Mouse (Mus musculus): ENCODE measurements around the gene Elmsan1.
"Not testable (repeated sequence)": the region's sequence is repeated elsewhere in the genome, so short reads cannot be mapped to it uniquely, and the experiment has no call there.

Gene Elmsan1

GRCm38 (mm10) chr12:84218289-84219120, at the start of gene Elmsan1:
Gene Elmsan1, minus strand, starts transcription at chr12:84218881.
- DNase-seq (ENCODE audit: low spot score in 2 of 2): peak in 1 of 2 experiments; percentile 42

- no peak for DNase-seq (ENCODE audit: low spot score in 2 of 2)
Measured at GRCm38 (mm10) chr12:84267264-84267663, 48.6 kb upstream of the Elmsan1 start.

- DNase-seq (ENCODE audit: low spot score in 2 of 2): no peak
Measured at GRCm38 (mm10) chr12:84260363-84260762, 41.7 kb upstream of the Elmsan1 start.

- no peak for DNase-seq (ENCODE audit: low spot score in 2 of 2)
Measured at GRCm38 (mm10) chr12:84254886-84255285, 36.2 kb upstream of the Elmsan1 start.

- DNase-seq (ENCODE audit: low spot score in 2 of 2): no peak
Measured at GRCm38 (mm10) chr12:84252811-84253210, 34.1 kb upstream of the Elmsan1 start.

- peak; percentile 14 to 23 for DNase-seq (ENCODE audit: low spot score in 2 of 2)
Measured at GRCm38 (mm10) chr12:84249217-84249616, 30.5 kb upstream of the Elmsan1 start.

GRCm38 (mm10) chr12:84245683-84246082, 27.0 kb upstream of the Elmsan1 start:
- no peak for DNase-seq (ENCODE audit: low spot score in 2 of 2)

- DNase-seq (ENCODE audit: low spot score in 2 of 2): no peak
Measured at GRCm38 (mm10) chr12:84243076-84243770, 24.5 kb upstream of the Elmsan1 start.

- DNase-seq (ENCODE audit: low spot score in 2 of 2): not testable (repeated sequence)
Measured at GRCm38 (mm10) chr12:84237036-84237435, 18.4 kb upstream of the Elmsan1 start.

- DNase-seq (ENCODE audit: low spot score in 2 of 2): no peak
Measured at GRCm38 (mm10) chr12:84235981-84236752, 17.5 kb upstream of the Elmsan1 start.

- no peak for DNase-seq (ENCODE audit: low spot score in 2 of 2)
Measured at GRCm38 (mm10) chr12:84235577-84235976, 16.9 kb upstream of the Elmsan1 start.

GRCm38 (mm10) chr12:84233488-84234100, 14.9 kb upstream of the Elmsan1 start:
- DNase-seq (ENCODE audit: low spot score in 2 of 2): no peak

- no peak for DNase-seq (ENCODE audit: low spot score in 2 of 2)
Measured at GRCm38 (mm10) chr12:84226117-84226840, 7.6 kb upstream of the Elmsan1 start.

- no peak for DNase-seq (ENCODE audit: low spot score in 2 of 2)
Measured at GRCm38 (mm10) chr12:84222405-84222961, 3.8 kb upstream of the Elmsan1 start.

GRCm38 (mm10) chr12:84220951-84221891, 2.5 kb upstream of the Elmsan1 start:
- DNase-seq (ENCODE audit: low spot score in 2 of 2): no peak

GRCm38 (mm10) chr12:84220515-84220914, 1.8 kb upstream of the Elmsan1 start:
- DNase-seq (ENCODE audit: low spot score in 2 of 2): no peak

- no peak for DNase-seq (ENCODE audit: low spot score in 2 of 2)
Measured at GRCm38 (mm10) chr12:84219121-84219561, 460 bp upstream of the Elmsan1 start.

GRCm38 (mm10) chr12:84217508-84218131, 1.1 kb downstream of the Elmsan1 start:
- DNase-seq (ENCODE audit: low spot score in 2 of 2): peak in 1 of 2 experiments; percentile 28

GRCm38 (mm10) chr12:84217111-84217507, 1.6 kb downstream of the Elmsan1 start:
- DNase-seq (ENCODE audit: low spot score in 2 of 2): no peak

Measured in frontal cortex, postnatal 14 days (tissue).